Mouse (Mus musculus): ENCODE data around the gene Tigit. TPM values are rescaled to one million over a fixed set of nuclear protein-coding genes. Genes with fewer than 3 reads are reported as not detected.

Tigit gene
- polyA plus RNA-seq (2012; rRNA removed), result 0.18 and 0.43 TPM in 2 replicates

DNA sequence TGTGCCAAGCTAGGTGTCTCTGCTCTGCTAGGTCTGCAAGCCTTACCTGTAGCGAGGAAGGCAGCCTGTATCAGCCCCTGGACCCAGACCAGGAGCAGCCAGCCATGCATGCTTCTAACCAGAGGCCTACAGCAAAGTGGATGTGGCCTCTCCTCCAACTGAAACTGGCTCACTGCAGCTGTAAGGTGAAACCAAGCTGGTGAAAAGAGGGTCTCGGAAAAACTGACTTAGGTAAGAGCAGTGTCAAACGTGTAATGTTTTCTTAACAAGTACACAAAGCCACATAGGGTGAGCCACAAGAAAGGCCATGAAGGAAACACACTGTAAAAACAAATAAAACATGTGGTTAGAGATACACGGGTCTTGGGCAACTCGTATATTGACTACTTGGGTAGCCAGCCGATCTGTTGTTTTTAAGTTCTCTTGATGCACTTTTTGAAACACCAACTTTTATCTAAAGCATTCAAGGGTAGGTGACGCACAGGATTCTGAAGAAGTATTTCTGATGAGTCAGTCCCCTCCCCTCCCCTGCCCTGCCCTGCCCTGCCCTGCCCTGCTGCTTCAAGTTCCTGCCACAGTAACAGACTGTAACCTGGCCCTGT lies at the start of gene Tigit:
Tigit (minus strand) TSS at position 169 of the 602 bp plus-strand sequence.
- 52% methylated on average over 7 of the region's 7 CpGs for WGBS
- Histone ChIP-seq H3K4me3 (replicated peaks; ENCODE audit: extremely low read depth, low read depth, low read length) (no peak within 1 kb of the TSS), H3K4me1 (ENCODE audit: control insufficient read depth, insufficient read depth, low read length) (no peaks in the 10 kb centered on the region)
- no peak for DNase-seq
- no peak for TF ChIP-seq POLR2A (IDR thresholded peaks at IDR 0.05; ENCODE audit: borderline replicate concordance, extremely low read depth, low read depth, low read length)
- no peak for TF ChIP-seq CTCF (IDR thresholded peaks at IDR 0.05; ENCODE audit: insufficient read depth, low read length)

DNA sequence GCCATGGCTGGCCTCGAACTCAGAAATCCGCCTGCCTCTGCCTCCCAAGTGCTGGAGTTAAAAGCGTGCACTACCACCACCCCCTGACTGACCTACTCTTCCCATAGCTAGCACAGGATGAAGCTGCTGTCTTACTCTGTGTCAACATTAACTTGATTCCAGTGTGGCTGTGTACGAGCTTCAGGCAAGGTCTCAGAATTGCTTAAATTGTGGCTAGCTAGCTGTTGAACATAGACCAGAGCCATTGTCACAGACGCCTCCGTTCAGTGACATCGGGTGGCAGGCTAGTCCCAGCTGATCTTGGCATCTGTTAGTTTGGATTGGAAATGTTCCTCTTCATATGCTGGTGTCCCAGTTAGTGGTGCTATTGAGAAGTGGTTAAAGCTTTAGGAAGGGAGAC lies 47.4 kb upstream of the Tigit start:
- 86% methylated on average over 7 of the region's 7 CpGs for WGBS
- Histone ChIP-seq H3K4me1 (ENCODE audit: control insufficient read depth, insufficient read depth, low read length) (peaks cover 3% of the 10 kb centered on the region; the same call in 1 of the 2 replicates), H3K4me3 (replicated peaks; ENCODE audit: extremely low read depth, low read depth, low read length) (no peak overlapping the region)
- no peak for DNase-seq
- no peak for TF ChIP-seq POLR2A (IDR thresholded peaks at IDR 0.05; ENCODE audit: borderline replicate concordance, extremely low read depth, low read depth, low read length)
- TF ChIP-seq CTCF (IDR thresholded peaks at IDR 0.05; ENCODE audit: insufficient read depth, low read length), result no peak

- WGBS, result 47% methylated on average over 11 of the region's 11 CpGs
- TF ChIP-seq POLR2A (IDR thresholded peaks at IDR 0.05; ENCODE audit: borderline replicate concordance, extremely low read depth, low read depth, low read length) (no peak), CTCF (IDR thresholded peaks at IDR 0.05; ENCODE audit: insufficient read depth, low read length) (no peak)
- H3K4me3 ChIP-seq (replicated peaks; ENCODE audit: extremely low read depth, low read depth, low read length), result no peak overlapping the region
- H3K4me1 ChIP-seq (ENCODE audit: control insufficient read depth, insufficient read depth, low read length), result peaks cover 3% of the 10 kb centered on the region; the same call in 1 of the 2 replicates
- no peak for DNase-seq
Measured at GRCm38 (mm10) chr16:43710651-43711050, 46.7 kb upstream of the Tigit start.

DNA sequence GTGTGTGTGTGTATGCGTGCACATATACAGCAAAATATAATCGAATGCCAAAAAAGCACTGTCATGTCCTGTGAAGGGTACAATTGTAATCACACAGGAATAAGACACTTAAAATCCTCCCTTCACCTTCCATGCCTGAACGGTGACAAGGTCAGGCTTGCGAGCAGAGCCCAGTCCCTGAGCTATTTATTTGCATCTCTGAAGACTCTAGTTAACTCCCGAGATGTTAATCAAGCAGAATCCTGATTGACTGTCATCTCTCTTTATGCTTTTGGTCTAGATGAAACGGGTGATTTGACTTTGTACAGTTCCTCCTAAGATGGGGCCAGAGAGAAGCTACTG lies 46.2 kb upstream of the Tigit start:
- H3K4me3 ChIP-seq (replicated peaks; ENCODE audit: extremely low read depth, low read depth, low read length), result no peak overlapping the region
- 33% methylated on average over 6 of the region's 6 CpGs for WGBS
- peaks cover 3% of the 10 kb centered on the region; the same call in 1 of the 2 replicates for H3K4me1 ChIP-seq (ENCODE audit: control insufficient read depth, insufficient read depth, low read length)
- DNase-seq, result no peak
- TF ChIP-seq POLR2A (IDR thresholded peaks at IDR 0.05; ENCODE audit: borderline replicate concordance, extremely low read depth, low read depth, low read length) (no peak), CTCF (IDR thresholded peaks at IDR 0.05; ENCODE audit: insufficient read depth, low read length) (no peak)

- 24% methylated on average over 9 of the region's 9 CpGs for WGBS
- DNase-seq, result no peak
- Histone ChIP-seq H3K4me3 (replicated peaks; ENCODE audit: extremely low read depth, low read depth, low read length) (peak overlapping the region; percentile 43), H3K4me1 (ENCODE audit: control insufficient read depth, insufficient read depth, low read length) (peaks cover 3% of the 10 kb centered on the region; the same call in 1 of the 2 replicates)
- TF ChIP-seq POLR2A (IDR thresholded peaks at IDR 0.05; ENCODE audit: borderline replicate concordance, extremely low read depth, low read depth, low read length) (no peak), CTCF (IDR thresholded peaks at IDR 0.05; ENCODE audit: insufficient read depth, low read length) (no peak)
Measured at GRCm38 (mm10) chr16:43709432-43710133, 45.6 kb upstream of the Tigit start.

- no peak for DNase-seq
- 33% methylated on average over 15 of the region's 15 CpGs for WGBS
- no peak for TF ChIP-seq POLR2A (IDR thresholded peaks at IDR 0.05; ENCODE audit: borderline replicate concordance, extremely low read depth, low read depth, low read length)
- no peak for TF ChIP-seq CTCF (IDR thresholded peaks at IDR 0.05; ENCODE audit: insufficient read depth, low read length)
- Histone ChIP-seq H3K4me3 (replicated peaks; ENCODE audit: extremely low read depth, low read depth, low read length) (peak overlapping the region; percentile 2), H3K4me1 (ENCODE audit: control insufficient read depth, insufficient read depth, low read length) (peaks cover 3% of the 10 kb centered on the region; the same call in 1 of the 2 replicates)
Measured at GRCm38 (mm10) chr16:43709062-43709413, 45.1 kb upstream of the Tigit start.

DNA sequence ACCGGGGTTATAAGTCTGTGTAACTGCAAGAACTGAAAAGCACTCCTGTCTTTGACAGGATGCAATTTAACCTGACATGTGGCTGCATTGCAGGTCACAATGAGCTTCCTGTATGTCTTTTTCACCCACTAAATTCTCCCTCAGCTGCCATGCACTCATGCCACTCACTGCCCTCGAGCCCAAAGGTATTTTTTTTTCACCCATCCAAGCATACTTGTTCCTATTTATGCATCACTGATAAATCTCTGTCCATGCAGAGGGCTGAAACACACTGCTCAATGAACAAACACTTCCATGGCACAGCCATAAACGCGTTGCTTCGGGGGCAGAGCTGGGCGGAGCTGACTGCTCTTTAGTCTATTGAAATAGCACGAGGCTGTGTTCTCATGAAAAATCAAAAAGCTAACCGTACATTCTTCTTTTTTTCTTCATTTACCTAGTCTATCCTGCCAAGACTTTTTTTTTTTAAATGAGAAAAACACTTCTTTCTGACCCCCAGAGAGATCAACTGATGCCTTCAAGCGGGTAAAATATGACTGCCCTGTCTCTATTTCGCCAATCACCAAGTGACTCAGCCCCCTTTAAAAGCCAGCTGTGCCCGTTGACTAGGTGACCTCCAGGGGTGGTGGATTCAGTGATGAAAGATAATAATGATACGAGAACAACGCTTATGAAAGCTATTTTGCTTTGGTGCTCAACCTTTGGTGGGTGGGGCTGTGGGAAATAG lies 44.6 kb upstream of the Tigit start:
- Histone ChIP-seq H3K4me3 (replicated peaks; ENCODE audit: extremely low read depth, low read depth, low read length) (no peak overlapping the region), H3K4me1 (ENCODE audit: control insufficient read depth, insufficient read depth, low read length) (peaks cover 3% of the 10 kb centered on the region; the same call in 1 of the 2 replicates)
- TF ChIP-seq POLR2A (IDR thresholded peaks at IDR 0.05; ENCODE audit: borderline replicate concordance, extremely low read depth, low read depth, low read length) (no peak), CTCF (IDR thresholded peaks at IDR 0.05; ENCODE audit: insufficient read depth, low read length) (no peak)
- DNase-seq, result no peak
- 47% methylated on average over 13 of the region's 13 CpGs for WGBS

DNA sequence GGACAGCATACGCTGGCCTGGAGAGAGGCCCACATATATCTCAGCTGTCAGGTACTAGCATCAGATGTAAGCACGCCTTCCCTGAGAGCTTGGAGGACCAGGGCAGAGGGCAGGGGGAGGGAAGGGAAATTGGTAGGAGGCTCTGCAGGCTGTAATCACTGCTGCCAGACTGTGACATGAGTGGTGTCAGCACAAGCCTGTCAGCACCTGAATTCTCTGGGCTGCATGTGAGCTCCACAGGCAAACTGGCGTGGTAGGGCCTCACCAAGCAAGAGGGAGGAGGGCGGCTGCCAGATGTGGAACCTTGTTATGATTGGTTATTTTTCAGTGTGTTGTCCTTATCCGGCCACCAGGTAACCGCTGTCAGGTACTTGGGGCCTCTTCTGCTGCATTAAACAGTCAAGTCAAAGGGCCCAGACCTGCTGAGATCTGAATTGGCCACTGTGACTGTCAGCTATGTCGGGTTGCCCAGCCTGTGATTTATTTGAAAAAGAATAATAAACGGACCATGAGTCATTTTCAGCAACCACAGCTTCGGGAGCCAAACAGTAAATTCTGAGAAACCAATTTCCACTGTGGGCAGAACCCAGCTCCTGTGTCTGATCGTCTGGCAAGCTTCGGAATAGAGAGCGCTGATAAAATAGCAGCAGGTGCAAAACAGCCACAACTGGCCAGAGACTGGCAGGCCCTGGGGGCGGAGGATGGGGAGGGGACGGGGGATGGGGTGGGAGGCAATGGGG lies 38.0 kb upstream of the Tigit start:
- 55% methylated on average over 14 of the region's 14 CpGs for WGBS
- H3K4me3 ChIP-seq (replicated peaks; ENCODE audit: extremely low read depth, low read depth, low read length), result no peak overlapping the region
- no peak for DNase-seq

GRCm38 (mm10) chr16:43700575-43700974 lies 36.6 kb upstream of the Tigit start:
- DNase-seq, result no peak
- H3K4me3 ChIP-seq (replicated peaks; ENCODE audit: extremely low read depth, low read depth, low read length), result no peak overlapping the region
- 75% methylated on average over 8 of the region's 8 CpGs for WGBS
- TF ChIP-seq CTCF (IDR thresholded peaks at IDR 0.05; ENCODE audit: insufficient read depth, low read length), result no peak
- no peak for TF ChIP-seq POLR2A (IDR thresholded peaks at IDR 0.05; ENCODE audit: borderline replicate concordance, extremely low read depth, low read depth, low read length)
- H3K4me1 ChIP-seq (ENCODE audit: control insufficient read depth, insufficient read depth, low read length), result no peaks in the 10 kb centered on the region

More for the DNA sequence above, 38.0 kb upstream of the Tigit start:
- H3K4me1 ChIP-seq (ENCODE audit: control insufficient read depth, insufficient read depth, low read length), result no peaks in the 10 kb centered on the region
- no peak for TF ChIP-seq CTCF (IDR thresholded peaks at IDR 0.05; ENCODE audit: insufficient read depth, low read length)
- no peak for TF ChIP-seq POLR2A (IDR thresholded peaks at IDR 0.05; ENCODE audit: borderline replicate concordance, extremely low read depth, low read depth, low read length)

All from lung, adult 2 months (tissue).